Mouse (Mus musculus): ENCODE measurements around the gene Ube2o. TPM values are rescaled to one million over a fixed set of nuclear protein-coding genes. Genes with fewer than 3 reads are reported as not detected.
A peak's percentile ranks its signal among the peaks of the same experiment; 100 is the strongest.

Ube2o gene
- 1 to 10 TPM; 2.2 TPM for polyA plus RNA-seq (2017; shearing (Covaris generic))

GRCm38 (mm10) chr11:116581376-116581814 lies at the start of gene Ube2o:
Ube2o (minus strand) TSS chr11:116581447.
- peak; percentile 91 for ATAC-seq

- no peak for ATAC-seq
Observed at GRCm38 (mm10) chr11:116630171-116630965, 49.1 kb upstream of the Ube2o start.

GRCm38 (mm10) chr11:116629472-116629871 lies 48.2 kb upstream of the Ube2o start:
- no peak for ATAC-seq

- ATAC-seq = peak; percentile 34
Observed at GRCm38 (mm10) chr11:116628712-116629111, 47.5 kb upstream of the Ube2o start.

- no peak for ATAC-seq
Observed at GRCm38 (mm10) chr11:116627072-116628020, 46.1 kb upstream of the Ube2o start.

GRCm38 (mm10) chr11:116626299-116627071 lies 45.2 kb upstream of the Ube2o start, which contains the start of gene Rhbdf2:
Rhbdf2 (minus strand) TSS chr11:116627019.
- ATAC-seq = no peak

- no peak for ATAC-seq
Observed at GRCm38 (mm10) chr11:116625081-116626000, 44.1 kb upstream of the Ube2o start.

GRCm38 (mm10) chr11:116624131-116624832 lies 43.0 kb upstream of the Ube2o start:
- peak; percentile 73 for ATAC-seq

- peak; percentile 7 for ATAC-seq
Observed at GRCm38 (mm10) chr11:116623281-116624124, 42.3 kb upstream of the Ube2o start.

- no peak for ATAC-seq
Observed at GRCm38 (mm10) chr11:116621258-116621704, 40.0 kb upstream of the Ube2o start.

- ATAC-seq = no peak
Observed at GRCm38 (mm10) chr11:116620559-116621253, 39.5 kb upstream of the Ube2o start.

GRCm38 (mm10) chr11:116620073-116620472 lies 38.8 kb upstream of the Ube2o start:
- no peak for ATAC-seq

- no peak for ATAC-seq
Observed at GRCm38 (mm10) chr11:116619561-116619960, 38.3 kb upstream of the Ube2o start.

- ATAC-seq = no peak
Observed at GRCm38 (mm10) chr11:116619156-116619555, 37.9 kb upstream of the Ube2o start.

- ATAC-seq = no peak
Observed at GRCm38 (mm10) chr11:116618666-116619065, 37.4 kb upstream of the Ube2o start.

GRCm38 (mm10) chr11:116617641-116618040 lies 36.4 kb upstream of the Ube2o start:
- no peak for ATAC-seq

GRCm38 (mm10) chr11:116616438-116617118 lies 35.3 kb upstream of the Ube2o start:
- peak; percentile 31 for ATAC-seq

- ATAC-seq = peak; percentile 66
Observed at GRCm38 (mm10) chr11:116615735-116616437, 34.6 kb upstream of the Ube2o start.
